Mouse (Mus musculus) limb, embryonic 12.5 days (tissue): ENCODE results near the gene A4galt. TPM values are rescaled to one million over a fixed set of nuclear protein-coding genes. Genes with fewer than 3 reads are reported as not detected.

Experiments
- ATAC-seq: fragments of 200-750 bp; cut with Nextera tagmentation; 2 replicates; pipeline ENCODE4 v1.8.0; 2017; ENCODE audit warnings: low read depth, moderate TSS enrichment; ENCODE audit not compliant: insufficient number of reproducible peaks, insufficient read depth, low FRiP score, low TSS enrichment
- H3K27ac ChIP-seq: fragments of 300-500 bp; sonication (generic); 2 replicates; pipeline ENCODE4 v1.5.1; 2016; ENCODE audit warnings: mild to moderate bottlenecking, moderate library complexity
- H3K27me3 ChIP-seq: fragments of 300-500 bp; sonication (generic); 2 replicates; pipeline ENCODE4 v1.6.1; 2016; ENCODE audit warnings: mild to moderate bottlenecking, moderate library complexity
- H3K36me3 ChIP-seq: fragments of 300-500 bp; sonication (generic); 2 replicates; pipeline ENCODE4 v1.6.1; 2016; ENCODE audit warnings: mild to moderate bottlenecking, moderate library complexity
- H3K4me1 ChIP-seq: fragments of 300-500 bp; sonication (generic); replicated peaks from 2 replicates; pipeline ENCODE4 v1.6.1; 2016
- H3K4me2 ChIP-seq: fragments of 300-500 bp; sonication (generic); 2 replicates; pipeline ENCODE4 v1.6.1; 2016; ENCODE audit warnings: mild to moderate bottlenecking, moderate library complexity
- H3K4me3 ChIP-seq: fragments of 300-500 bp; sonication (generic); replicated peaks from 2 replicates; pipeline ENCODE4 v1.5.1; 2016; ENCODE audit warnings: mild to moderate bottlenecking
- H3K9ac ChIP-seq: fragments of 300-500 bp; sonication (generic); replicated peaks from 2 replicates; pipeline ENCODE4 v1.6.1; 2016; ENCODE audit warnings: mild to moderate bottlenecking, moderate library complexity
- H3K9me3 ChIP-seq: fragments of 300-500 bp; sonication (generic); 2 replicates; pipeline ENCODE4 v1.6.1; 2016; ENCODE audit warnings: mild to moderate bottlenecking, moderate library complexity
- WGBS: fragments of 180-500 bp; shearing (Covaris S2); methylation state at CpG from one replicate; pipeline ENCODE4 v1.1.7; 2016; 5-methylcytosine and 5-hydroxymethylcytosine counted together
- polyA plus RNA-seq: library from polyadenylated mRNA; unstranded; fragments of >200 nt; fragmentation: Nextera tagmentation; extraction: Ambion mirVana; gene quantifications from 2 replicates; pipeline ENCODE4 v1.2.1, GENCODE M21; 2016

Gene A4galt
- polyA plus RNA-seq, 1 experiment from 2014 or later, result 0.16 TPM

- 13% methylated on average over 1 of the region's 1 CpGs for WGBS
- no peak overlapping the region for H3K27ac ChIP-seq
- no peak overlapping the region for H3K4me3 ChIP-seq
- no peak for ATAC-seq
- no peaks in the 10 kb centered on the region for H3K4me1 ChIP-seq
- H3K9ac ChIP-seq, result no peak overlapping the region
- H3K36me3 ChIP-seq, result no peaks in the 10 kb centered on the region
- no peaks in the 10 kb centered on the region for H3K9me3 ChIP-seq
- no peaks in the 10 kb centered on the region for H3K27me3 ChIP-seq
- no peak overlapping the region for H3K4me2 ChIP-seq
These were observed 13.7 kb upstream of the A4galt start for GRCm38 (mm10) chr15:83265269-83265668.

- Histone ChIP-seq H3K9ac (no peak overlapping the region), H3K36me3 (no peaks in the 10 kb centered on the region), H3K4me2 (no peak overlapping the region), H3K4me1 (no peaks in the 10 kb centered on the region), H3K27me3 (no peaks in the 10 kb centered on the region), H3K4me3 (no peak overlapping the region), H3K9me3 (no peaks in the 10 kb centered on the region), H3K27ac (no peak overlapping the region)
- 83% methylated on average over 5 of the region's 5 CpGs for WGBS
- ATAC-seq, result no peak
These were observed 11.8 kb upstream of the A4galt start for GRCm38 (mm10) chr15:83263405-83263804.

- H3K27me3 ChIP-seq, result peaks cover 7% of the 10 kb centered on the region
- no peak overlapping the region for H3K4me3 ChIP-seq
- 80% methylated on average over 13 of the region's 13 CpGs for WGBS
- H3K36me3 ChIP-seq, result no peaks in the 10 kb centered on the region
- no peaks in the 10 kb centered on the region for H3K4me1 ChIP-seq
- H3K9ac ChIP-seq, result no peak overlapping the region
- no peak for ATAC-seq
- 0 out of 2 replicates have a peak, but pooled peaks cover 3% of the 10 kb centered on the region for H3K9me3 ChIP-seq
- no peak overlapping the region for H3K27ac ChIP-seq
- H3K4me2 ChIP-seq, result no peak overlapping the region
These were observed 6.3 kb upstream of the A4galt start for GRCm38 (mm10) chr15:83257906-83258305.

GRCm38 (mm10) chr15:83256491-83256890 is 4.9 kb upstream of the A4galt start:
- H3K27ac ChIP-seq, result no peak overlapping the region
- WGBS, result 87% methylated on average over 4 of the region's 4 CpGs

GRCm38 (mm10) chr15:83255944-83256343 is 4.4 kb upstream of the A4galt start:
- Histone ChIP-seq H3K4me2 (no peak overlapping the region), H3K9ac (no peak overlapping the region), H3K9me3 (0 out of 2 replicates have a peak, but pooled peaks cover 3% of the 10 kb centered on the region), H3K36me3 (no peaks in the 10 kb centered on the region), H3K4me1 (peaks cover 8% of the 10 kb centered on the region), H3K27me3 (peaks cover 27% of the 10 kb centered on the region), H3K27ac (no peak overlapping the region), H3K4me3 (no peak overlapping the region)
- 86% methylated on average over 7 of the region's 7 CpGs for WGBS
- no peak for ATAC-seq

More at GRCm38 (mm10) chr15:83256491-83256890, 4.9 kb upstream of the A4galt start:
- peaks cover 21% of the 10 kb centered on the region for H3K27me3 ChIP-seq
- 0 out of 2 replicates have a peak, but pooled peaks cover 3% of the 10 kb centered on the region for H3K9me3 ChIP-seq
- no peak for ATAC-seq
- H3K36me3 ChIP-seq, result no peaks in the 10 kb centered on the region
- H3K4me1 ChIP-seq, result peaks cover 3% of the 10 kb centered on the region; the same call in 1 of the 2 replicates
- H3K9ac ChIP-seq, result no peak overlapping the region
- H3K4me2 ChIP-seq, result no peak overlapping the region
- no peak overlapping the region for H3K4me3 ChIP-seq

GRCm38 (mm10) chr15:83255191-83255782 is 3.7 kb upstream of the A4galt start:
- no peak for ATAC-seq
- Histone ChIP-seq H3K36me3 (no peaks in the 10 kb centered on the region), H3K4me3 (no peak overlapping the region), H3K9me3 (0 out of 2 replicates have a peak, but pooled peaks cover 3% of the 10 kb centered on the region), H3K27me3 (peaks cover 34% of the 10 kb centered on the region), H3K27ac (no peak overlapping the region), H3K4me2 (no peak overlapping the region), H3K9ac (no peak overlapping the region), H3K4me1 (peaks cover 12% of the 10 kb centered on the region)
- WGBS, result 88% methylated on average over 4 of the region's 4 CpGs

- no peak for ATAC-seq
- H3K4me2 ChIP-seq, result no peak overlapping the region
- no peak overlapping the region for H3K9ac ChIP-seq
- H3K36me3 ChIP-seq, result no peaks in the 10 kb centered on the region
- no peak overlapping the region for H3K4me3 ChIP-seq
- H3K27me3 ChIP-seq, result peaks cover 41% of the 10 kb centered on the region
- WGBS, result 61% methylated on average over 10 of the region's 10 CpGs
- peaks cover 12% of the 10 kb centered on the region for H3K4me1 ChIP-seq
- no peak overlapping the region for H3K27ac ChIP-seq
- peaks cover 3% of the 10 kb centered on the region; the same call in 1 of the 2 replicates for H3K9me3 ChIP-seq
These were observed 2.9 kb upstream of the A4galt start for GRCm38 (mm10) chr15:83254372-83255070.

- H3K9me3 ChIP-seq, result peaks cover 3% of the 10 kb centered on the region; the same call in 1 of the 2 replicates
- H3K36me3 ChIP-seq, result no peaks in the 10 kb centered on the region
- H3K4me1 ChIP-seq, result peaks cover 12% of the 10 kb centered on the region
- no peak overlapping the region for H3K27ac ChIP-seq
- H3K4me2 ChIP-seq, result peak overlapping the region; percentile 94
- H3K27me3 ChIP-seq, result peaks cover 57% of the 10 kb centered on the region
- no peak overlapping the region for H3K9ac ChIP-seq
- 0 out of 2 replicates have a peak overlapping the region, but pooled peaks have one; percentile 52 for H3K4me3 ChIP-seq
- 71% methylated on average over 14 of the region's 14 CpGs for WGBS
- no peak for ATAC-seq
These were observed 486 bp upstream of the A4galt start for GRCm38 (mm10) chr15:83252060-83252459.

- H3K4me2 ChIP-seq, result peak overlapping the region; percentile 94
- peaks cover 3% of the 10 kb centered on the region; the same call in 1 of the 2 replicates for H3K9me3 ChIP-seq
- H3K27me3 ChIP-seq, result peaks cover 57% of the 10 kb centered on the region
- H3K9ac ChIP-seq, result peak overlapping the region; percentile 56
- ATAC-seq, result no peak
- H3K27ac ChIP-seq, result no peak overlapping the region
- H3K4me1 ChIP-seq, result peaks cover 12% of the 10 kb centered on the region
- H3K4me3 ChIP-seq, result peak overlapping the region; percentile 52
- WGBS, result 1% methylated on average over 20 of the region's 20 CpGs
- no peaks in the 10 kb centered on the region for H3K36me3 ChIP-seq
These were observed 861 bp downstream of the A4galt start for GRCm38 (mm10) chr15:83250651-83251175.

- no peak overlapping the region for H3K4me3 ChIP-seq
- peaks cover 57% of the 10 kb centered on the region for H3K27me3 ChIP-seq
- 92% methylated on average over 12 of the region's 12 CpGs for WGBS
- H3K4me2 ChIP-seq, result no peak overlapping the region
- no peaks in the 10 kb centered on the region for H3K36me3 ChIP-seq
- no peaks in the 10 kb centered on the region; the same call in 1 of the 2 replicates for H3K9me3 ChIP-seq
- H3K4me1 ChIP-seq, result peaks cover 12% of the 10 kb centered on the region
- ATAC-seq, result no peak
- H3K27ac ChIP-seq, result no peak overlapping the region
- H3K9ac ChIP-seq, result no peak overlapping the region
These were observed 1.9 kb downstream of the A4galt start for GRCm38 (mm10) chr15:83249535-83250287.
